Mouse (Mus musculus) kidney, embryonic 15.5 days (tissue): Measurements from ENCODE around the gene Adm2. TPM values are rescaled to one million over a fixed set of nuclear protein-coding genes. Genes with fewer than 3 reads are reported as not detected.

Experiments used
- ATAC-seq: fragments of 200-750 bp; cut with Nextera tagmentation; replicated peaks from 2 replicates; pipeline ENCODE4 v1.8.0; 2017; ENCODE audit warnings: moderate TSS enrichment; ENCODE audit not compliant: low FRiP score
- H3K27ac ChIP-seq: fragments of 300-500 bp; sonication (generic); 2 replicates; pipeline ENCODE4 v1.5.1; 2015; ENCODE audit warnings: mild to moderate bottlenecking, inconsistent platforms
- H3K27me3 ChIP-seq: fragments of 300-500 bp; sonication (generic); 2 replicates; pipeline ENCODE4 v1.6.1; 2015; ENCODE audit warnings: inconsistent platforms
- H3K36me3 ChIP-seq: fragments of 300-500 bp; sonication (generic); 2 replicates; pipeline ENCODE4 v1.6.1; 2015; ENCODE audit warnings: inconsistent platforms
- H3K4me1 ChIP-seq: fragments of 300-500 bp; sonication (generic); 2 replicates; pipeline ENCODE4 v1.6.1; 2015; ENCODE audit warnings: inconsistent platforms
- H3K4me2 ChIP-seq: fragments of 300-500 bp; sonication (generic); 2 replicates; pipeline ENCODE4 v1.6.1; 2015; ENCODE audit warnings: moderate library complexity, mild to moderate bottlenecking, inconsistent platforms
- H3K4me3 ChIP-seq: fragments of 300-500 bp; sonication (generic); replicated peaks from 2 replicates; pipeline ENCODE4 v1.5.1; 2015; ENCODE audit warnings: mild to moderate bottlenecking, inconsistent platforms
- H3K9ac ChIP-seq: fragments of 300-500 bp; sonication (generic); 2 replicates; pipeline ENCODE4 v1.6.1; 2015; ENCODE audit warnings: mild to moderate bottlenecking, inconsistent platforms
- H3K9me3 ChIP-seq: fragments of 300-500 bp; sonication (generic); replicated peaks from 2 replicates; pipeline ENCODE4 v1.6.1; 2016; ENCODE audit warnings: inconsistent platforms
- WGBS: fragments of 180-500 bp; shearing (Covaris S2); methylation state at CpG from one replicate; pipeline ENCODE4 v1.1.7; 2015; ENCODE audit warnings: mixed read lengths; 5-methylcytosine and 5-hydroxymethylcytosine counted together
- polyA plus RNA-seq: library from polyadenylated mRNA; unstranded; fragments of >200 nt; fragmentation: Nextera tagmentation; extraction: Ambion mirVana; gene quantifications from 2 replicates; pipeline ENCODE4 v1.2.1, GENCODE M21; 2015

Gene Adm2
- polyA plus RNA-seq, 1 experiment from 2014 or later, result 0.74 TPM

DNA sequence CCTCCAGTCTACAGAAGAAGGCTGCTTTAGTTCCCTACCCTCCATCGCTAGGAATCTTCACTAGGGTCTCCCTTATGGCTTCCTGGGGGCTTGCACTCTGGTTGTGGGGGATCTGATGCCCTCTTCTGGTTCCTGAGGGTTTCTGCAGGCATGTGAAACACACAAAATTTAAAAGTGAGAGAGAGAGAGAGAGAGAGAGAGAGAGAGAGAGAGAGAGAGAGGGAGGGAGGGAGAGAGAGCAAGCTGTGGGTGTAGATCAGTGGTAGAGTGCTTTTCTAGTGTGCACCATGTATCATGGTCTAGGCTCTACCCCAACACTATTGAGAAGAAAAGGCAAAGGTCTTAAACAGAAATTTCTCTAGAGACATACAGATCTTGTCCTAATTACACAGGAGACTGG, 19.2 kb downstream of the Adm2 start:
- 54% methylated on average over 1 of the region's 1 CpGs for WGBS
- H3K27me3 ChIP-seq, result no peaks in the 10 kb centered on the region
- ATAC-seq, result no peak
- H3K36me3 ChIP-seq, result no peaks in the 10 kb centered on the region
- H3K9me3 ChIP-seq, result no peaks in the 10 kb centered on the region
- no peak overlapping the region for H3K27ac ChIP-seq
- no peak overlapping the region for H3K4me3 ChIP-seq
- H3K4me1 ChIP-seq, result no peaks in the 10 kb centered on the region
- H3K9ac ChIP-seq, result no peak overlapping the region
- no peak overlapping the region for H3K4me2 ChIP-seq

DNA sequence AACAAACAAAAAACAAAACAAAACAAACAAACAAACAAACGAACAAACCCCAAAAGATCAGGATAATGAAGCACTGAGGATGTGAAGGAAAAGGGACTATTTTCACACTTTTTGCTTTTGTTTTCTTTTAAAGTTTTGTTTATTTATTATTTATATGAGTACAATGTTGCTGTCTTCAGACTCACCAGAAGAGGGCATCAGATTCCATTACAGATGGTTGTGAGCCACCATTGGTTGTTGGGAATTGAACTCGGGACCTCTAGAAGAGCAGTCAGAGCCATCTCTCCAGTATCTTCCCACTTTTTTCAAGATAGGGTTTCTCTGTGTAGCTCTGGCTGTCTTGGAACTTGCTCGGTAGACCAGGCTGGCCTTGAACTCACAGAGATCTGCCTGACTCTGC, 20.8 kb downstream of the Adm2 start:
- H3K36me3 ChIP-seq, result no peaks in the 10 kb centered on the region
- no peak overlapping the region for H3K9ac ChIP-seq
- no peak overlapping the region for H3K27ac ChIP-seq
- no peaks in the 10 kb centered on the region for H3K9me3 ChIP-seq
- 83% methylated on average over 3 of the region's 3 CpGs for WGBS
- no peaks in the 10 kb centered on the region for H3K27me3 ChIP-seq
- no peak for ATAC-seq
- no peak overlapping the region for H3K4me2 ChIP-seq
- no peaks in the 10 kb centered on the region for H3K4me1 ChIP-seq
- no peak overlapping the region for H3K4me3 ChIP-seq

DNA sequence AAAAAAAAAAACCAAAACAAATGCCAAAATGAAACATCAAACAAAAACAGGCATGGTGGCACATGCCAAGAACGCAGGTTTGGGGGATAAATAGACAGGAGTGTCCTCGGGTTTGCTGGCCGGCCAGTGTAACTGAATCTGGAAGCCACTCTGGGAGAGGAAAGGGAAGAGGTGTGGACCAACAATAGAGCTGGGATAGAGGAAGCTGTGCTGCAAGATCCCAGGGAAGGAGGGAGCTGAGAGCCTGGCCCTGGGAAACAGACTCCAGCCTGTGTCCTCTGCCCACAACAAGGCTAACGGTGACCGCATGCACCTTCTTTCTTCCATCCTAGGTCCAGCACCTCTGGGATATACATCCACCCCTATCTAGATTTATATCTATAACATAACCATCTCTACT, 27.9 kb downstream of the Adm2 start:
- ATAC-seq, result no peak
- no peak overlapping the region for H3K9ac ChIP-seq
- H3K4me1 ChIP-seq, result peaks cover 14% of the 10 kb centered on the region
- H3K4me3 ChIP-seq, result no peak overlapping the region
- WGBS, result 76% methylated on average over 5 of the region's 5 CpGs
- H3K36me3 ChIP-seq, result peaks cover 44% of the 10 kb centered on the region
- no peak overlapping the region for H3K4me2 ChIP-seq
- no peaks in the 10 kb centered on the region for H3K9me3 ChIP-seq
- no peaks in the 10 kb centered on the region for H3K27me3 ChIP-seq
- no peak overlapping the region for H3K27ac ChIP-seq

DNA sequence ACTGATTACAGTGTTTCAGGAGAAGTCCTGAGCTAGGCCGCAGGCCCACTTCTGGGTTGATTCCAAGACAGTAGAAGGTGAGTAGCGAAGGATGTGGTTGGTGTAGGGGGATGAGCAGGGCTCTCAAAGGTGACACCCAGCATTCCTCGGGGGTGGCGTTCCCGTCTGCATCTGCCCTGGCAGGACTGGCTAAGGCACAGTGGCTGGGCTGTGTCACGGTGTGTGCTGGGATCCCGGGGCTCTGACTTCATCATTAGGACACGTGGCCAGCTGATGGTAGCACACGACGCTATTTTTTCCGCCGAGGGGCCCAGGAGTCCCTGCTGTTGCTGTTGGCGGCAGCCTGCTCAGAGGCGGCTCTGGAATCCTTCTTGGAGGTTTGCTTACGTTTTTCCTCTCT, 28.8 kb downstream of the Adm2 start:
- Histone ChIP-seq H3K36me3 (peaks cover 44% of the 10 kb centered on the region), H3K9ac (no peak overlapping the region), H3K27ac (no peak overlapping the region), H3K27me3 (no peaks in the 10 kb centered on the region), H3K4me3 (no peak overlapping the region), H3K4me2 (no peak overlapping the region), H3K9me3 (no peaks in the 10 kb centered on the region), H3K4me1 (peaks cover 14% of the 10 kb centered on the region)
- 93% methylated on average over 15 of the region's 15 CpGs for WGBS
- ATAC-seq, result no peak

DNA sequence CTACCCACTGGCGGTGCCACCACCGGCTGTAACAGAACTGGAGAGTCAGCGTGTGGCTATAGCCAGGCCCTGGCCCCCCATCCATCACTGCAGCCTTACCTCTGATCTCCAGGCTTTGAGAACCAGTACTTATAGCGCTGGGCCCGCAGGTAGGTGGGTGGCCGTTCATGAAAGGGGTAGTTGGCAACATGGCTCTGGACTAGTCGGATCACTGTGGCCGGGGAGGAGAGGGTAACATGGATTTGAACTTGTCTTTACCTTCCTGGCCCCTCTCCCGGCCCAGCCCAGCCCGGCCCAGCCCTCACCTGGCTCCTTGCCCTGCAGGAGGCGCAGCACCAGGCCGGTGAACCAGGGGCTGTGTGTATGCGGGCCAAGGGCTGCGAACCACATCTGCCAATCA, 29.5 kb downstream of the Adm2 start:
- Histone ChIP-seq H3K9me3 (no peaks in the 10 kb centered on the region), H3K4me2 (no peak overlapping the region), H3K4me3 (no peak overlapping the region), H3K27me3 (no peaks in the 10 kb centered on the region), H3K4me1 (peaks cover 17% of the 10 kb centered on the region), H3K36me3 (peaks cover 44% of the 10 kb centered on the region), H3K27ac (no peak overlapping the region), H3K9ac (no peak overlapping the region)
- no peak for ATAC-seq
- WGBS, result 95% methylated on average over 14 of the region's 14 CpGs

DNA sequence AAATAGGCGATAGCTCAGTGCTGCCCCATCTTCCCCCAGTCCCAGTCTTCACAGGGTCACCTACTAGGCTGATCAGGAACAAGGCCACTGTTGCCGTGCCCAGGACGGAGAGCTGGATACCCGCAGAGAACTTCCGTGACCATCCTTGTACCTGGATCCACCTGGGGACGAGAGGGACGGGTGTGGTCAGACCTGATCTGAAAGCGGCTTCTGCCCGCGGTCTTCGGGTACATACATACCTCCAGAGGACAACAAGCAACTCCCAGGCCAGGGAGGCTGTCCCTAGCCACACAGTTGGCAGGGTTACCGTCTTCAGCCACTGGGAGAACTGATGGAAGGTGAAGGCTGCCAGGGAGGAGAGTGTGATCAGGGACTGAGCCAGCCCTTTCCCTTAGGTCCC, 30.3 kb downstream of the Adm2 start:
- Histone ChIP-seq H3K9ac (no peak overlapping the region), H3K27me3 (no peaks in the 10 kb centered on the region), H3K4me2 (no peak overlapping the region), H3K36me3 (peaks cover 44% of the 10 kb centered on the region), H3K4me1 (peaks cover 24% of the 10 kb centered on the region), H3K9me3 (no peaks in the 10 kb centered on the region), H3K27ac (no peak overlapping the region), H3K4me3 (no peak overlapping the region)
- no peak for ATAC-seq
- WGBS, result 95% methylated on average over 12 of the region's 12 CpGs

DNA sequence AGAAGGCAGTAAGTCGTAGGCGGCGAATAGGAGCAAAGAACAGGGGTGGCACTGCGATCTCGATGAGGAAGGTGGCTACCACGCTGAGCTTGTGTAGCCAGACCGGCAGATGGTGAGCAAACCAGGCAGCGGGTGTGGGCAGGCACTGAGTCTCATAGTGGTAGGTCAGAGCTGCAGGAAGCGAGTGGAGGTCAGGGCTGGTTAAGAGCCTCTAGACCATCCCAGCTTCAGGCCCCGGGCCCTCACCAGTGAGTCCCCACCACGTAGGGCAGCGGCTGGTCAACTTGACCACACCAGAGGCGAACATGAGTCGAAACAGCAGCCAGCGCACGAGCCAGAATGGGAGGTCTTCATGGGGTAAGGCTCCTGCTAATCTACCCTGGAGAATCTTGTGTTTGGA, 31.3 kb downstream of the Adm2 start:
- Histone ChIP-seq H3K27me3 (no peaks in the 10 kb centered on the region), H3K4me1 (peaks cover 30% of the 10 kb centered on the region), H3K36me3 (peaks cover 51% of the 10 kb centered on the region), H3K9me3 (no peaks in the 10 kb centered on the region), H3K9ac (no peak overlapping the region; the same call in 1 of the 2 replicates), H3K4me3 (peak overlapping the region; percentile 86; the same call in 1 of the 2 replicates), H3K27ac (no peak overlapping the region), H3K4me2 (peak overlapping the region; percentile 69; the same call in 1 of the 2 replicates)
- ATAC-seq, result no peak
- WGBS, result 96% methylated on average over 16 of the region's 16 CpGs

DNA sequence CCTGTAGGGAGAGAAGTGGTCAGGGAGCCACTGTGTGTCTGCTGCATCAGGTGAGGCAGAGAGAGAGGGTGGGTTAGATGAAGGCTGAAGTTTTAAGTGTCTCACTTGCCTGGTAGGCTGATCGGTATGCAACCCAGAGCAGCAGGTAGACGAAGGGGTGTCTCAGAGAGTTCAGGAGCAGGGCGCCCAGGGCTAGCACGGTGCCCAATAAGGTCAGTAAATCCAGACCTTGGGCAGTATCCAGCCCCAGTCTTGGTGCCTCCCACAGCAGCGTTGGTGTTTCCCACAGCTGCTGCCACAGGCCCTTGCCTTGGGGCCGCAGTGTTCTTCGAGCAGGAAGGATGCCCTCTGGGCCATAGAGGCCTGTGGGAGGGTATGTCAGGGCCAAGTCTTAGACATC, 31.9 kb downstream of the Adm2 start:
- 0 out of 2 replicates have a peak overlapping the region, but pooled peaks have one; percentile 92 for H3K27ac ChIP-seq

DNA sequence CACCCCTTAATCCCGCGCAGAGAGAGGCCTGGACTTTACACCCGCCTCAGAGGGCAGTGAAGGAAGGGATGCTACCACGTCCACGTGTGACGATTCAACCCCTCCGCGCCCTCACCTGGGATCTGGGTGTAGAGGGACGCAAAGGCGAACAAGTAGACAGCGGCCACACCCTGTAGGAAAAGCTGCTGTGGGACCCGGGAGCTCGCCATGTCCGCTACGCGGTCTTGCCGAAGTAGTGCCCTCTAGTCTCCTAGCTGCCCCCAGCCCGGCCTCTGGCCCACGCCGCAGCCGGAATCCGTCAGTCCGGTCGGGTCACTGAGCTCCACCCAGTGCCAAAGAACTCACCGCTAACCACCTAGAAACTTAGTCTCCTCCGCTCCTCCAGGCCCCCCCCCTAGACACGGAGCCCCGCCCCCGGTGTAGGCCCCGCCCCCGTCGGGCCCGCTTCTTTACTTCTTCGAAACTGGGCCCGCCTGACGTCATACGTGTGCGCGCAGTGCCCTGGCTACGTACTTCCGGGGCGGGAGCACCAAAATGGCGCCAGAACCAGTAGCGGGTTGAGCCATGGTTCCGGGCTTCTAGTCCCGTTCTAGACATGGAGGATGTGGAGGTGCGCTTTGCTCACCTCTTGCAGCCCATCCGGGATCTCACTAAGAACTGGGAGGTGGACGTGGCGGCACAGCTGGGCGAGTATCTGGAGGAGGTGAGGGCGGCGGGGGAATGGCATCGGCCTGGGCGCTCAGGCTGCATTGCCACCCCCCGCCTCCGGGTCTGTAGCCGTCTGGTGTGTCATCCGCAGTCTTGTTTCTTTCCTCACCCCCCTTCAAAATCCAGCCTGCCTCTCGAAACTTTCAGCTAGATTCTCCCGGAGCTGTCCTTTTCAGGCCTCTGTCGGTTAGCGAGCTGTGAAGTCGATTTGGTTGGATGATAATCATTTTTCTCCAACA, 33.0 kb downstream of the Adm2 start, which contains the start of the genes Lmf2 and Ncaph2:
Lmf2 (minus strand) TSS at position 419 of the 947 bp plus-strand sequence.
Ncaph2 (plus strand) TSS at position 479 of the 947 bp plus-strand sequence.
- peak; percentile 89 for ATAC-seq
- under 1% methylated on average over 64 of the region's 64 CpGs for WGBS
- H3K27me3 ChIP-seq, result no peaks in the 10 kb centered on the region
- peak within 1 kb of the TSS; percentile 86 for H3K4me3 ChIP-seq
- H3K27ac ChIP-seq, result peak within 1 kb of the TSS; percentile 92
- H3K4me2 ChIP-seq, result peak within 1 kb of the TSS; percentile 69
- peak within 1 kb of the TSS; percentile 78 for H3K9ac ChIP-seq
- H3K4me1 ChIP-seq, result peaks cover 30% of the 10 kb centered on the region
- H3K36me3 ChIP-seq, result peaks cover 54% of the 10 kb centered on the region
- no peaks in the 10 kb centered on the region for H3K9me3 ChIP-seq

More for the DNA sequence above, 31.9 kb downstream of the Adm2 start:
- peak overlapping the region; percentile 86 for H3K4me3 ChIP-seq
- 66% methylated on average over 7 of the region's 7 CpGs for WGBS
- no peak for ATAC-seq
- H3K4me2 ChIP-seq, result peak overlapping the region; percentile 69
- peaks cover 52% of the 10 kb centered on the region for H3K36me3 ChIP-seq
- H3K4me1 ChIP-seq, result peaks cover 30% of the 10 kb centered on the region
- H3K9ac ChIP-seq, result peak overlapping the region; percentile 78
- H3K9me3 ChIP-seq, result no peaks in the 10 kb centered on the region
- no peaks in the 10 kb centered on the region for H3K27me3 ChIP-seq

DNA sequence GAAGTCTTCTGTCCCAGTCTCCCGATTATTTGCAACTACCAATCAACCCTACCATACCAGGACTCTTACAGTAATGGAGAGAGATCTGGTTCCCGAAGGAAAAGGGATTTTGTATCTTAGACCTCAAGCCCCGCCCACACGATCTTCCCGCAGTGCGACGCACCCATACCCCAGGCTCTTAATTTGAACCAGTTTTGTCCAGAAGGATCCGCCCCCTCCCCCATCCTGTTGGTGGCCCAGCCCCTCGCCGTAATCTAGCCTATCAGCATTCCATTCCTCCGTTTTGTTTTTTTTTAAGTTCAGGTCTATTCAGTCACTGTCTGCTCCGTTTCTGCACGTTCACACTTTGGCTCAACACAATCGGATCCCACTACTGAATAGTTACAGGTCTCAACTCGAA, 33.9 kb downstream of the Adm2 start:
- Histone ChIP-seq H3K4me1 (peaks cover 30% of the 10 kb centered on the region), H3K4me2 (peak overlapping the region; percentile 69), H3K27ac (peak overlapping the region; percentile 92), H3K9me3 (no peaks in the 10 kb centered on the region), H3K9ac (peak overlapping the region; percentile 78), H3K4me3 (peak overlapping the region; percentile 86), H3K36me3 (peaks cover 54% of the 10 kb centered on the region), H3K27me3 (no peaks in the 10 kb centered on the region)
- under 1% methylated on average over 15 of the region's 15 CpGs for WGBS
- ATAC-seq, result peak; percentile 83

DNA sequence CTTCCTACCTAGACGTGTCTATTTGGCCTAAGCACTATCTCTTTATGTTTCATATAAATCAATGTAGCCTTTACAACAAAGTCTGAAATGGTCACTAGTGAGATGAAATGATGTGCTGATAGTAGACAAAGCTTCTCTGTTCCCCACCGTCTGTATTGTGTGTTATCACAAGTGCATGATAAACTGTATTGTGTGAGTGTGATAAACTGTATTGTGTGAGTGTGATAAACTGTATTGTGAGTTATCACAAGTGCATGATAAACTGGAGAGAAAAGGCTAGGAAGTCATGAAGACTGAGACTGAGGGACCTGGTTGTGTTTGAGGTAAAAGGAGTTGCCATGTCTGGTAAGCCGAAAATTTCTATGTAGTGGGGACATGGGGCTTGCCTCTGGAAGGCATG, 36.3 kb downstream of the Adm2 start:
- Histone ChIP-seq H3K4me1 (peaks cover 27% of the 10 kb centered on the region), H3K9ac (no peak overlapping the region), H3K27me3 (no peaks in the 10 kb centered on the region), H3K9me3 (no peaks in the 10 kb centered on the region), H3K4me2 (no peak overlapping the region), H3K36me3 (peaks cover 54% of the 10 kb centered on the region), H3K27ac (no peak overlapping the region), H3K4me3 (no peak overlapping the region)
- 80% methylated on average over 3 of the region's 3 CpGs for WGBS
- no peak for ATAC-seq

DNA sequence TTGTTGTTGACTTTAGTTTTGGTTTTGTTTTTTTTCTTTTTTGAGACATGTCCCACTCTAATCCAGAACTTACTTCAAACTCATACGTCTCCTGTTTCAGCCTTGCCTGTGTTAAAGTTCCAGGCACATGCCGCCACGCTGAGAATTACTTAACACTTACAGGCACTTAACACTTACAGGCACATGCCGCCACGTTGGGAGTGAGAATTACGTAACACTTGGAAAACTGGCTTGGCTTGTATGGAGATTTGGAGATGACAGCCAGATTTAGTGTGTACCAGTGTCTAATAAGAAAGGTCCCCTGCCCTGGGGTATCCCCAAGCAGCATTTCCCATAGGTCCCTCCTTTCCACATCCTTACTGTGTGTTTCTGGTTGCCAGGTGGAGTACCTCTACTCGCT, 40.5 kb downstream of the Adm2 start:
- Histone ChIP-seq H3K9me3 (no peaks in the 10 kb centered on the region), H3K9ac (no peak overlapping the region), H3K36me3 (peaks cover 91% of the 10 kb centered on the region), H3K4me2 (no peak overlapping the region), H3K27ac (no peak overlapping the region), H3K27me3 (no peaks in the 10 kb centered on the region), H3K4me1 (peaks cover 3% of the 10 kb centered on the region; the same call in 1 of the 2 replicates), H3K4me3 (no peak overlapping the region)
- ATAC-seq, result no peak
- WGBS, result 90% methylated on average over 7 of the region's 7 CpGs
